Comparison of ENCODE assay signal across 22 mouse cellular contexts in genomic region chr7:143049331-143049730, GRCm38 (mm10). TPM values are rescaled to one million over a fixed set of nuclear protein-coding genes. Genes with fewer than 3 reads are reported as not detected.
DNase-seq lines count a peak whose midpoint lies in the region; ATAC-seq and TF ChIP-seq lines count a peak whose summit lies in the region.
"Had no signal": no experiment of that assay in that cellular context is flagged by ENCODE, and none has a peak within 500 bp of the region (broad histone marks: within the 10 kb centered on the region; RNA-seq: fewer than 3 reads in every experiment).

No protein-coding gene starts in this region.

- no peak for ATAC-seq in heart, embryonic 13.5 days (ENCODE audit: extremely low read depth, insufficient number of reproducible peaks, low FRiP score, low TSS enrichment)
- no peak for ATAC-seq in hindbrain, embryonic 14.5 days (ENCODE audit: low FRiP score)
- ATAC-seq: forebrain, embryonic 13.5 days had no signal

- peak overlapping the region; percentile 52 for H3K27ac ChIP-seq in gastrocnemius, adult 2 months
- peak overlapping the region; percentile 83 for H3K27ac ChIP-seq in heart, embryonic 13.5 days (replicated peaks)
- peak overlapping the region; percentile 72 for H3K27ac ChIP-seq in liver, adult 2 months (replicated peaks; ENCODE audit: insufficient read depth, low read depth, low read length)
- H3K27ac ChIP-seq in hindbrain, embryonic 14.5 days, result no peak overlapping the region
- H3K27ac ChIP-seq: forebrain, embryonic 13.5 days; hindbrain, embryonic 15.5 days; limb, embryonic 13.5 days; liver, embryonic 14.5 days; midbrain, embryonic 12.5 days; neural tube, embryonic 15.5 days had no signal

- DNase-seq in gastrocnemius, adult 2 months, result no peak
- DNase-seq in gastrocnemius, postnatal 36 days, result no peak
- no peak for DNase-seq in heart, postnatal 4 days
- no peak for DNase-seq in liver, adult 2 months (ENCODE audit: extremely low read depth, low read depth, low spot score)
- DNase-seq in liver, result no peak
- DNase-seq in hindbrain, embryonic 14.5 days (ENCODE audit: low spot score), result no peak
- DNase-seq: layer of hippocampus, postnatal 36 days; lung, embryonic 14.5 days; thymus, adult 18-20 months; thymus, postnatal 36 days had no signal

- no peaks in the 10 kb centered on the region for H3K27me3 ChIP-seq in heart, embryonic 13.5 days (replicated peaks)
- H3K27me3 ChIP-seq in liver, adult 2 months (ENCODE audit: control insufficient read depth, insufficient read depth, low read length), result no peaks in the 10 kb centered on the region
- H3K27me3 ChIP-seq in hindbrain, embryonic 14.5 days (ENCODE audit: control insufficient read depth, insufficient read depth, low read length), result no peaks in the 10 kb centered on the region
- H3K27me3 ChIP-seq: forebrain, embryonic 13.5 days; hindbrain, embryonic 15.5 days; limb, embryonic 13.5 days; midbrain, embryonic 12.5 days; neural tube, embryonic 15.5 days had no signal

- no peak for TF ChIP-seq POLR2A in liver, adult 2 months (IDR thresholded peaks at IDR 0.05; ENCODE audit: extremely low read depth, insufficient read depth, low read length)

- peaks cover 7% of the 10 kb centered on the region; the same call in 1 of the 2 replicates for H3K9me3 ChIP-seq in heart, embryonic 13.5 days
- H3K9me3 ChIP-seq in hindbrain, embryonic 14.5 days (ENCODE audit: control insufficient read depth, low read length), result no peaks in the 10 kb centered on the region
- H3K9me3 ChIP-seq: hindbrain, embryonic 15.5 days; midbrain, embryonic 12.5 days; neural tube, embryonic 15.5 days had no signal

- intact Hi-C loops in gastrocnemius, adult 2 months (cut with DNase I), result no loop called here
- intact Hi-C loops in gastrocnemius, postnatal 36 days (cut with DNase I), result no loop called here

- 66% methylated on average over 3 of the region's 3 CpGs for WGBS in heart, embryonic 13.5 days
- 44% methylated on average over 3 of the region's 3 CpGs for WGBS in liver, adult 2 months
- WGBS in hindbrain, embryonic 14.5 days, result 77% methylated on average over 3 of the region's 3 CpGs

- H3K36me3 ChIP-seq in heart, embryonic 13.5 days, result peaks cover 4% of the 10 kb centered on the region; the same call in 1 of the 2 replicates
- no peaks in the 10 kb centered on the region for H3K36me3 ChIP-seq in liver, adult 2 months (ENCODE audit: control insufficient read depth, insufficient read depth, low read length)
- H3K36me3 ChIP-seq in hindbrain, embryonic 14.5 days (replicated peaks; ENCODE audit: control insufficient read depth, insufficient read depth), result no peaks in the 10 kb centered on the region
- H3K36me3 ChIP-seq: hindbrain, embryonic 15.5 days; limb, embryonic 13.5 days; midbrain, embryonic 12.5 days; neural tube, embryonic 15.5 days had no signal

- H3K4me2 ChIP-seq in heart, embryonic 13.5 days, result no peak overlapping the region
- no peak overlapping the region for H3K4me2 ChIP-seq in hindbrain, embryonic 14.5 days (replicated peaks)
- H3K4me2 ChIP-seq: forebrain, embryonic 13.5 days; hindbrain, embryonic 15.5 days; limb, embryonic 13.5 days; lung, embryonic 14.5 days; midbrain, embryonic 12.5 days; neural tube, embryonic 15.5 days had no signal

- H3K4me3 ChIP-seq in gastrocnemius, adult 2 months, result no peak overlapping the region
- H3K4me3 ChIP-seq in heart, embryonic 13.5 days, result no peak overlapping the region
- no peak overlapping the region for H3K4me3 ChIP-seq in liver, adult 2 months (ENCODE audit: insufficient read depth, low read depth, low read length)
- H3K4me3 ChIP-seq in hindbrain, embryonic 14.5 days (replicated peaks; ENCODE audit: low read length), result no peak overlapping the region
- H3K4me3 ChIP-seq: forebrain, embryonic 13.5 days; hindbrain, embryonic 15.5 days; limb, embryonic 13.5 days; midbrain, embryonic 12.5 days; neural tube, embryonic 15.5 days had no signal

- peaks cover 38% of the 10 kb centered on the region for H3K4me1 ChIP-seq in heart, embryonic 13.5 days
- H3K4me1 ChIP-seq in liver, adult 2 months (ENCODE audit: control insufficient read depth, insufficient read depth, low read length), result peaks cover 30% of the 10 kb centered on the region
- H3K4me1 ChIP-seq in hindbrain, embryonic 14.5 days (replicated peaks; ENCODE audit: control insufficient read depth, insufficient read depth, low read length), result peaks cover 12% of the 10 kb centered on the region

- no peak for TF ChIP-seq CTCF in gastrocnemius, adult 2 months (IDR thresholded peaks at IDR 0.05)
- TF ChIP-seq CTCF in liver, adult 2 months (IDR thresholded peaks at IDR 0.05; ENCODE audit: low read depth, low read length), result no peak

- H3K9ac ChIP-seq in heart, embryonic 13.5 days, result no peak overlapping the region
- no peak overlapping the region for H3K9ac ChIP-seq in liver, adult 2 months (ENCODE audit: low read depth, low read length)
- no peak overlapping the region for H3K9ac ChIP-seq in hindbrain, embryonic 14.5 days
- H3K9ac ChIP-seq: forebrain, embryonic 13.5 days; hindbrain, embryonic 15.5 days; limb, embryonic 13.5 days; liver, embryonic 14.5 days; lung, embryonic 14.5 days; midbrain, embryonic 12.5 days; neural tube, embryonic 15.5 days had no signal

- peaks cover 16% of the 10 kb centered on the region for H3K79me2 ChIP-seq in liver, adult 2 months (ENCODE audit: control insufficient read depth, insufficient read depth, low read length)

RNA-seq across cellular contexts. Expression of gene Cd81, which starts 3.2 kb away (rescaled TPM):
- 100 to 1,000 TPM; 100 to 129 TPM for total RNA-seq in gastrocnemius, adult 2 months (2021)
- total RNA-seq in gastrocnemius, postnatal 36 days (2021), result 100 to 1,000 TPM; 106 to 118 TPM
- 750 and 845 TPM in 2 replicates for polyA plus RNA-seq in heart, embryonic 13.5 days (2015; fragmentation: Nextera tagmentation; extraction: Ambion mirVana)
- total RNA-seq in heart, postnatal 4 days (2021), result 100 to 1,000 TPM; 600 to 620 TPM
- 363 and 420 TPM in 2 replicates for total RNA-seq in liver, adult 2 months (2014; rRNA removed)
- 616 and 625 TPM in 2 replicates for polyA plus RNA-seq in liver, adult 2 months (2012; rRNA removed)
- 455 and 483 TPM in 2 replicates for polyA plus RNA-seq in hindbrain, embryonic 14.5 days (2014; fragmentation: Nextera tagmentation; extraction: Ambion mirVana)

RNA-seq across cellular contexts. Expression of gene Tssc4, which starts 19.7 kb away (rescaled TPM):
- total RNA-seq in gastrocnemius, adult 2 months (2021), result 1 to 10 TPM; 6.6 to 8.2 TPM
- total RNA-seq in gastrocnemius, postnatal 36 days (2021), result 1 to 10 TPM; 7.8 to 8.4 TPM
- polyA plus RNA-seq in heart, embryonic 13.5 days (2015; fragmentation: Nextera tagmentation; extraction: Ambion mirVana), result 58.2 and 60.7 TPM in 2 replicates
- total RNA-seq in heart, postnatal 4 days (2021), result 10 to 100 TPM; 32.6 to 33.9 TPM
- total RNA-seq in liver, adult 2 months (2014; rRNA removed), result 11.9 and 13.4 TPM in 2 replicates
- 45.6 and 47.7 TPM in 2 replicates for polyA plus RNA-seq in liver, adult 2 months (2012; rRNA removed)
- polyA plus RNA-seq in hindbrain, embryonic 14.5 days (2014; fragmentation: Nextera tagmentation; extraction: Ambion mirVana), result 56.8 and 62.8 TPM in 2 replicates

RNA-seq across cellular contexts. Expression of gene Tspan32, which starts 44.5 kb away (rescaled TPM):
- under 1 TPM; 0.23 to 0.39 TPM for total RNA-seq in gastrocnemius, adult 2 months (2021)
- total RNA-seq in gastrocnemius, postnatal 36 days (2021), result under 1 TPM; 0.15 to 0.27 TPM
- 4.9 and 5.9 TPM in 2 replicates for polyA plus RNA-seq in heart, embryonic 13.5 days (2015; fragmentation: Nextera tagmentation; extraction: Ambion mirVana)
- total RNA-seq in heart, postnatal 4 days (2021), result under 1 TPM; 0.45 to 0.64 TPM
- 0.46 and 1.1 TPM in 2 replicates for total RNA-seq in liver, adult 2 months (2014; rRNA removed)
- polyA plus RNA-seq in liver, adult 2 months (2012; rRNA removed), result 0.56 and 1.0 TPM in 2 replicates
- 0.43 and 0.82 TPM in 2 replicates for polyA plus RNA-seq in hindbrain, embryonic 14.5 days (2014; fragmentation: Nextera tagmentation; extraction: Ambion mirVana)

RNA-seq across cellular contexts. Expression of gene Trpm5, which starts 45.1 kb away (rescaled TPM):
- not detected for total RNA-seq in gastrocnemius, adult 2 months (2021)
- total RNA-seq in gastrocnemius, postnatal 36 days (2021), result not detected
- polyA plus RNA-seq in heart, embryonic 13.5 days (2015; fragmentation: Nextera tagmentation; extraction: Ambion mirVana), result 3.5 and 4.4 TPM in 2 replicates
- total RNA-seq in heart, postnatal 4 days (2021), result under 1 TPM; 0.74 to 0.93 TPM
- total RNA-seq in liver, adult 2 months (2014; rRNA removed), result under 0.01 and 0.07 TPM in 2 replicates
- 0.02 TPM in 1 of 2 replicates, not detected in the other for polyA plus RNA-seq in liver, adult 2 months (2012; rRNA removed)
- 1.9 and 2.3 TPM in 2 replicates for polyA plus RNA-seq in hindbrain, embryonic 14.5 days (2014; fragmentation: Nextera tagmentation; extraction: Ambion mirVana)
- total RNA-seq: gastrocnemius, adult 8-10 months; granulocyte monocyte progenitor cell, adult 5-6 weeks; layer of hippocampus, postnatal 36 days; left cerebral cortex, postnatal 25 days; megakaryocyte, adult 5-6 weeks had no signal

RNA-seq across cellular contexts. Expression of gene Kcnq1, which starts 56.8 kb away (rescaled TPM):
- under 1 TPM; 0.33 to 0.67 TPM for total RNA-seq in gastrocnemius, adult 2 months (2021)
- under 1 TPM; 0.31 to 0.69 TPM for total RNA-seq in gastrocnemius, postnatal 36 days (2021)
- 15.0 and 15.6 TPM in 2 replicates for polyA plus RNA-seq in heart, embryonic 13.5 days (2015; fragmentation: Nextera tagmentation; extraction: Ambion mirVana)
- total RNA-seq in heart, postnatal 4 days (2021), result 10 to 100 TPM; 51.7 to 55.3 TPM
- total RNA-seq in liver, adult 2 months (2014; rRNA removed), result 1.3 and 3.4 TPM in 2 replicates
- polyA plus RNA-seq in liver, adult 2 months (2012; rRNA removed), result 0.91 and 2.5 TPM in 2 replicates
- 0.94 and 1.3 TPM in 2 replicates for polyA plus RNA-seq in hindbrain, embryonic 14.5 days (2014; fragmentation: Nextera tagmentation; extraction: Ambion mirVana)
- total RNA-seq: granulocyte monocyte progenitor cell, adult 5-6 weeks; megakaryocyte, adult 5-6 weeks had no signal
- polyA plus RNA-seq: C2C12 had no signal
